Mouse (Mus musculus) ES-E14 (cell line): ENCODE results near the gene Snap23.

Experiments used
- CHD2 ChIP-seq: IDR thresholded peaks from 2 replicates; pipeline ENCODE4 v1.6.1; 2014; ENCODE audit warnings: mild to moderate bottlenecking, low read depth, low read length, inconsistent platforms
- HCFC1 ChIP-seq: IDR thresholded peaks from 2 replicates; pipeline ENCODE4 v1.6.1; 2012; ENCODE audit warnings: low read length, inconsistent platforms, borderline replicate concordance; ENCODE audit not compliant: insufficient read depth
- MAFK ChIP-seq: IDR thresholded peaks from 2 replicates; pipeline ENCODE4 v1.6.1; 2014; ENCODE audit warnings: mild to moderate bottlenecking, low read depth, low read length, inconsistent platforms; ENCODE audit not compliant: insufficient read depth
- ZC3H11A ChIP-seq: IDR thresholded peaks from 2 replicates; pipeline ENCODE4 v1.6.1; 2012; ENCODE audit warnings: low read depth, mild to moderate bottlenecking, inconsistent platforms, low read length, borderline replicate concordance
- ZNF384 ChIP-seq: IDR thresholded peaks from 2 replicates; pipeline ENCODE4 v1.6.1; 2012; ENCODE audit warnings: low read depth, low read length, inconsistent platforms

DNA sequence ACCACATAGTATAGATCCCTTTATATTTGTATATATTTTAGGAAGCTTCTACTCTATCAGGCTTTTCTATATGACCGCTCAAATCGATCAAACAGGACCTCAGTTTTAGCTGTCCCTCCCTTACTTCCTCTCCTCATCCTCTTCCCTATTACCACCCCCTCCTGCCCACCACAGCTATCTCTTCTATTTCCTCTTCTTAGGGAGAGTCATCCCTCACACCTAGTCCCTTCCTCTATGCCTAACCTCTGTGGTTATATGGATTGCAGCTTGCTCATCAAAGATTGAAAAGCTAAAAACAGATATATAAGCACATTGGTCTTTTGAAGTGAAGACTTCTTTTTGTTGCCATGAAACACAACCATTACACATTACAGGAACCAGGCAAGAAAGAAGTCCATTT lies 22.7 kb upstream of the Snap23 start:
- TF ChIP-seq CHD2 (no peak), ZC3H11A (no peak), MAFK (no peak), ZNF384 (no peak), HCFC1 (no peak)
